Mouse (Mus musculus) induced T-regulatory cell, adult 2 months (primary cell): ENCODE data around the gene Senp7.

Experiments
- DNase-seq: peaks from one replicate; pipeline ENCODE4 v3.0.0-alpha.2; 2012; ENCODE audit warnings: low read depth

The Senp7 gene

GRCm38 (mm10) chr16:56139921-56140320, 91.8 kb downstream of the Senp7 start:
- DNase-seq: no peak

- no peak for DNase-seq
These were observed 96.9 kb downstream of the Senp7 start for GRCm38 (mm10) chr16:56144876-56145555.

- peak; percentile 14 for DNase-seq
These were observed 99.5 kb downstream of the Senp7 start for GRCm38 (mm10) chr16:56147679-56148078.

GRCm38 (mm10) chr16:56163466-56163865, 115.3 kb downstream of the Senp7 start:
- no peak for DNase-seq

GRCm38 (mm10) chr16:56170247-56170646, 122.1 kb downstream of the Senp7 start:
- no peak for DNase-seq

GRCm38 (mm10) chr16:56175867-56176581, 127.9 kb downstream of the Senp7 start:
- DNase-seq: peak; percentile 13

GRCm38 (mm10) chr16:56186863-56187262, 138.7 kb downstream of the Senp7 start:
- DNase-seq: no peak

- DNase-seq: no peak
These were observed 140.1 kb downstream of the Senp7 start for GRCm38 (mm10) chr16:56188198-56188597.

- no peak for DNase-seq
These were observed 155.9 kb downstream of the Senp7 start, which contains the start of gene Impg2 for GRCm38 (mm10) chr16:56204051-56204450. Gene Impg2, plus strand, starts transcription at chr16:56204313.

GRCm38 (mm10) chr16:56212740-56213139, 164.6 kb downstream of the Senp7 start:
- no peak for DNase-seq

- no peak for DNase-seq
These were observed 179.5 kb downstream of the Senp7 start for GRCm38 (mm10) chr16:56227686-56228085.

GRCm38 (mm10) chr16:56229455-56229854, 181.3 kb downstream of the Senp7 start:
- DNase-seq: no peak

GRCm38 (mm10) chr16:56231300-56231699, 183.2 kb downstream of the Senp7 start:
- peak; percentile 23 for DNase-seq

- DNase-seq: no peak
These were observed 184.6 kb downstream of the Senp7 start for GRCm38 (mm10) chr16:56232736-56233135.
